In the genomic region with DNA sequence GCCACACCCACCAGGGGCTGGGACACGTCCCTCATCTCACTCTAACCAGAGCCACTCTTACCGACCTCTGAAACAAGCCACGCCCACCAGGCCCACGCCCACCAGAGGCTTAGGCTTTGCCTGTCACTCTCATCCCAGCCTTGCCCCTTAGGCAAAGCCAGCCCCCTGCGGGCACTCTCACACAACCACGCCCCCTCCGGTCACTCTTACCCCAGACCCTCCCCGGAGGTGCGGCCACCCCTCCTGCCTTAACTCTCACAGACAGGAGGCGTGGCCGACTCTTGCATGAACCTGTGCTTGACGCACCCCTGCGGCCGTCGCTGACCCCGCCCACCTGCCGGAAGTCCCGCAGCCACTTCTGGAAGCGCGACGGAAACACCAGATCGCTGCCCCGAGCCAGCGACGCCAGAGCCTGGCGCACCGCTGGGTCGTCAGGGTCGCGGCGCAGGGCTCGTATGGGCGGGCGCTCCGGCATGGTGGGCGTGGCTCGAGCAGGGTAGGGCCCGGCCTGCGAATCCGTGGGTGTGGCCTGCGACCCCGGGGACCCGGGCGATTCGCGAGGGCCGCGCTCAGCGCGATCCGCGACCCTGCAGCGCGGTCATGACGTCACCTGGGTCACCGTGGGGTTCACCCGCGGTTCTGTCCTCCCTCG, we compare ENCODE assay signal across 8 mouse cellular contexts. TPM values are rescaled to one million over a fixed set of nuclear protein-coding genes. Genes with fewer than 3 reads are reported as not detected.
DNase-seq lines count a peak whose midpoint lies in the region; ATAC-seq and TF ChIP-seq lines count a peak whose summit lies in the region.

No protein-coding gene starts in this region.

- peak; percentile 94 for DNase-seq in CD8-positive naive resting alpha-beta T cell, adult 2 months (ENCODE audit: low read depth in 2 of 2, low spot score in 2 of 2)
- DNase-seq in c-Kit-positive CD71-negative TER-119-negative erythroid progenitor cells, embryonic 14.5 days (ENCODE audit: low read depth), result peak; percentile 94
- peak; percentile 94 for DNase-seq in forebrain, embryonic 10.5 days (ENCODE audit: extremely low spot score, low spot score)
- peak; percentile 94 to 96 for DNase-seq in kidney, postnatal 36 days

- peak overlapping the region; percentile 76 for H3K9ac ChIP-seq in heart, embryonic 15.5 days
- peak overlapping the region; percentile 61 for H3K9ac ChIP-seq in liver, embryonic 15.5 days
- peak overlapping the region; percentile 73 for H3K9ac ChIP-seq in neural tube, embryonic 12.5 days

- H3K4me3 ChIP-seq in forebrain, embryonic 10.5 days, result peak overlapping the region; percentile 79
- peak overlapping the region; percentile 73 for H3K4me3 ChIP-seq in heart, embryonic 15.5 days
- H3K4me3 ChIP-seq in liver, embryonic 15.5 days (replicated peaks), result peak overlapping the region; percentile 76
- H3K4me3 ChIP-seq in neural tube, embryonic 12.5 days, result peak overlapping the region; percentile 68
- peak overlapping the region; percentile 91 for H3K4me3 ChIP-seq in testis, adult 2 months (ENCODE audit: control insufficient read depth, low read depth, low read length)

- peaks cover 4% of the 10 kb centered on the region for H3K4me1 ChIP-seq in forebrain, embryonic 10.5 days
- H3K4me1 ChIP-seq in heart, embryonic 15.5 days (replicated peaks), result no peaks in the 10 kb centered on the region
- peaks cover 33% of the 10 kb centered on the region for H3K4me1 ChIP-seq in liver, embryonic 15.5 days (replicated peaks)
- peaks cover 5% of the 10 kb centered on the region; the same call in 1 of the 2 replicates for H3K4me1 ChIP-seq in neural tube, embryonic 12.5 days
- no peaks in the 10 kb centered on the region for H3K4me1 ChIP-seq in testis, adult 2 months (ENCODE audit: control insufficient read depth, insufficient read depth, low read length)

- ATAC-seq in heart, embryonic 15.5 days (replicated peaks; ENCODE audit: insufficient number of reproducible peaks, insufficient read depth, low FRiP score, low read depth), result peak; percentile 72
- peak; percentile 59 for ATAC-seq in liver, embryonic 15.5 days (ENCODE audit: insufficient read depth)
- peak; percentile 63 for ATAC-seq in neural tube, embryonic 12.5 days (ENCODE audit: low FRiP score, low read depth)

- no peaks in the 10 kb centered on the region for H3K27me3 ChIP-seq in forebrain, embryonic 10.5 days (ENCODE audit: poor library complexity, severe bottlenecking)
- H3K27me3 ChIP-seq in heart, embryonic 15.5 days, result no peaks in the 10 kb centered on the region
- H3K27me3 ChIP-seq in liver, embryonic 15.5 days, result peaks cover 5% of the 10 kb centered on the region; the same call in 1 of the 2 replicates
- no peaks in the 10 kb centered on the region for H3K27me3 ChIP-seq in neural tube, embryonic 12.5 days (replicated peaks)
- H3K27me3 ChIP-seq in testis, adult 2 months (ENCODE audit: control insufficient read depth, insufficient read depth, low read length), result no peaks in the 10 kb centered on the region

- TF ChIP-seq POLR2A in testis, adult 2 months (IDR thresholded peaks at IDR 0.05; ENCODE audit: control insufficient read depth, low read depth, low read length), result peak; percentile 49

- H3K27ac ChIP-seq in forebrain, embryonic 10.5 days, result peak overlapping the region; percentile 97
- peak overlapping the region; percentile 98 for H3K27ac ChIP-seq in heart, embryonic 15.5 days
- peak overlapping the region; percentile 95 for H3K27ac ChIP-seq in liver, embryonic 15.5 days (replicated peaks)
- peak overlapping the region; percentile 90 for H3K27ac ChIP-seq in neural tube, embryonic 12.5 days
- H3K27ac ChIP-seq in testis, adult 2 months (ENCODE audit: control insufficient read depth, insufficient read depth, low read depth, low read length), result peak overlapping the region; percentile 96

- H3K9me3 ChIP-seq in forebrain, embryonic 10.5 days, result no peaks in the 10 kb centered on the region
- no peaks in the 10 kb centered on the region for H3K9me3 ChIP-seq in heart, embryonic 15.5 days (replicated peaks)
- no peaks in the 10 kb centered on the region for H3K9me3 ChIP-seq in liver, embryonic 15.5 days (replicated peaks)
- no peaks in the 10 kb centered on the region for H3K9me3 ChIP-seq in neural tube, embryonic 12.5 days

- peak overlapping the region; percentile 85 for H3K4me2 ChIP-seq in heart, embryonic 15.5 days
- peak overlapping the region; percentile 94 for H3K4me2 ChIP-seq in liver, embryonic 15.5 days
- H3K4me2 ChIP-seq in neural tube, embryonic 12.5 days (replicated peaks), result peak overlapping the region; percentile 68

- TF ChIP-seq CTCF in testis, adult 2 months (IDR thresholded peaks at IDR 0.05; ENCODE audit: control insufficient read depth, insufficient read depth, insufficient replicate concordance, low read depth, low read length), result peak; percentile 9; the same call in 1 of the 2 replicates

- no peaks in the 10 kb centered on the region for H3K36me3 ChIP-seq in forebrain, embryonic 10.5 days (replicated peaks)
- H3K36me3 ChIP-seq in heart, embryonic 15.5 days, result no peaks in the 10 kb centered on the region
- no peaks in the 10 kb centered on the region for H3K36me3 ChIP-seq in liver, embryonic 15.5 days (replicated peaks)
- H3K36me3 ChIP-seq in neural tube, embryonic 12.5 days, result no peaks in the 10 kb centered on the region
- no peaks in the 10 kb centered on the region for H3K36me3 ChIP-seq in testis, adult 2 months (ENCODE audit: control insufficient read depth, insufficient read depth, low read length)

- WGBS in forebrain, embryonic 10.5 days, result under 1% methylated on average over 59 of the region's 59 CpGs
- WGBS in heart, embryonic 15.5 days, result under 1% methylated on average over 58 of the region's 59 CpGs
- under 1% methylated on average over 59 of the region's 59 CpGs for WGBS in liver, embryonic 15.5 days (ENCODE audit: insufficient replicate concordance)
- WGBS in neural tube, embryonic 12.5 days, result under 1% methylated on average over 59 of the region's 59 CpGs

RNA-seq across cellular contexts. Expression of gene Ppp2r3d, which starts 53.7 kb away (rescaled TPM):
- polyA plus RNA-seq in forebrain, embryonic 10.5 days (2016; fragmentation: Nextera tagmentation; extraction: Ambion mirVana), result 111 and 116 TPM in 2 replicates
- 121 and 137 TPM in 2 replicates for polyA plus RNA-seq in heart, embryonic 15.5 days (2015; fragmentation: Nextera tagmentation; extraction: Ambion mirVana)
- polyA plus RNA-seq in liver, embryonic 15.5 days (2015; fragmentation: Nextera tagmentation; extraction: Ambion mirVana), result 29.2 and 30.7 TPM in 2 replicates
- polyA plus RNA-seq in neural tube, embryonic 12.5 days (2016; fragmentation: Nextera tagmentation; extraction: Ambion mirVana), result 194 and 199 TPM in 2 replicates
- polyA plus RNA-seq in testis, adult 2 months (2012; rRNA removed), result 117 TPM in 2 replicates

Comparison
In these comparisons a context has a peak if more than half of its experiments do, and no peak if none do; other contexts are left out.
1. Peak in every context shown above with its lines: DNase-seq, ATAC-seq, H3K4me3 ChIP-seq and H3K27ac ChIP-seq.